Mouse (Mus musculus) MEL (cell line): ENCODE measurements around the gene Sorbs1. TPM values are rescaled to one million over a fixed set of nuclear protein-coding genes. Genes with fewer than 3 reads are reported as not detected.

ENCODE experiments used
- DNase-seq: peaks from one replicate; pipeline ENCODE4 v3.0.0; 2011; ENCODE audit warnings: low read depth, low spot score
- H3K27ac ChIP-seq: 2 replicates; pipeline ENCODE4 v1.5.1; 2012; ENCODE audit warnings: low read depth, mild to moderate bottlenecking, control low read depth, low read length, moderate library complexity; ENCODE audit not compliant: control insufficient read depth
- H3K27me3 ChIP-seq, 2 experiments: fragments of 150-350 bp in 1 of 2; sonication (generic) in 1 of 2; 2 replicates each; pipeline ENCODE4 v1.6.1; 2012; ENCODE audit warnings: low read length in 2 of 2, mild to moderate bottlenecking in 2 of 2, improper control_type of control experiment in 1 of 2, moderate library complexity in 1 of 2; ENCODE audit not compliant: insufficient read depth in 2 of 2, control insufficient read depth in 1 of 2
- H3K36me3 ChIP-seq, 2 experiments: 2 replicates each; pipeline ENCODE4 v1.6.1; 2012 to 2014; ENCODE audit warnings: low read length in 2 of 2, improper control_type of control experiment in 1 of 2, inconsistent platforms in 1 of 2, mild to moderate bottlenecking in 1 of 2; ENCODE audit not compliant: insufficient read depth in 2 of 2, control insufficient read depth in 1 of 2
- H3K4me1 ChIP-seq, 2 experiments: fragments of 150-350 bp in 1 of 2; sonication (generic) in 1 of 2; 2 replicates each; pipeline ENCODE4 v1.6.1; 2012; ENCODE audit warnings: low read length in 2 of 2, improper control_type of control experiment in 1 of 2, mild to moderate bottlenecking in 1 of 2; ENCODE audit not compliant: insufficient read depth in 2 of 2, control insufficient read depth in 1 of 2
- H3K4me3 ChIP-seq, 2 experiments: fragments of 150-350 bp in 1 of 2; sonication (generic) in 1 of 2; 2 replicates each; pipeline ENCODE4 v1.5.1; 2012; ENCODE audit warnings: low read depth in 2 of 2, low read length in 2 of 2, mild to moderate bottlenecking in 2 of 2, moderate library complexity in 2 of 2, control low read depth in 1 of 2, improper control_type of control experiment in 1 of 2; ENCODE audit not compliant: control insufficient read depth in 1 of 2, insufficient read depth in 1 of 2
- H3K79me2 ChIP-seq: 2 replicates; pipeline ENCODE4 v1.6.1; 2012; ENCODE audit warnings: mild to moderate bottlenecking, low read length, moderate library complexity; ENCODE audit not compliant: control insufficient read depth, poor library complexity, insufficient read depth
- H3K9ac ChIP-seq: 2 replicates; pipeline ENCODE4 v1.6.1; 2012; ENCODE audit warnings: low read depth, mild to moderate bottlenecking, control low read depth, low read length, moderate library complexity; ENCODE audit not compliant: control insufficient read depth, poor library complexity, severe bottlenecking
- H3K9me3 ChIP-seq: fragments of 150-350 bp; sonication (generic); replicated peaks from 2 replicates; pipeline ENCODE4 v1.6.1; 2012; ENCODE audit warnings: mild to moderate bottlenecking, low read length, improper control_type of control experiment, moderate library complexity; ENCODE audit not compliant: insufficient read depth
- CHD1 ChIP-seq: IDR thresholded peaks from 2 replicates; pipeline ENCODE4 v1.6.1; 2012; ENCODE audit warnings: low read depth, mild to moderate bottlenecking, inconsistent platforms, low read length, improper control_type of control experiment
- CTCF ChIP-seq, 3 experiments: IDR thresholded peaks in 2 of 3; conservative IDR thresholded peaks in 1 of 3; 2 replicates each; pipeline ENCODE4 v1.5.1; 2011 to 2012; ENCODE audit warnings: low read length in 3 of 3, low read depth in 2 of 3, mild to moderate bottlenecking in 2 of 3, improper control_type of control experiment in 1 of 3, inconsistent platforms in 1 of 3, mixed read lengths in 1 of 3, moderate library complexity in 1 of 3; ENCODE audit not compliant: control insufficient read depth in 1 of 3, insufficient read depth in 1 of 3, poor library complexity in 1 of 3, severe bottlenecking in 1 of 3
- ELF1 ChIP-seq: IDR thresholded peaks from 2 replicates; pipeline ENCODE4 v1.6.1; 2014; ENCODE audit warnings: low read depth, mild to moderate bottlenecking, inconsistent platforms, low read length, improper control_type of control experiment, moderate library complexity
- ETS1 ChIP-seq: IDR thresholded peaks from 2 replicates; pipeline ENCODE4 v1.6.1; 2012; ENCODE audit warnings: low read depth, mild to moderate bottlenecking, inconsistent platforms, low read length, improper control_type of control experiment, moderate library complexity
- HCFC1 ChIP-seq: IDR thresholded peaks from 2 replicates; pipeline ENCODE4 v1.6.1; 2012; ENCODE audit warnings: low read depth, mild to moderate bottlenecking, inconsistent platforms, low read length, improper control_type of control experiment, moderate library complexity
- JUND ChIP-seq: IDR thresholded peaks from 2 replicates; pipeline ENCODE4 v1.6.1; 2011; ENCODE audit warnings: low read depth, mild to moderate bottlenecking, improper control_type of control experiment, low read length
- KAT2A ChIP-seq: conservative IDR thresholded peaks from 2 replicates; pipeline ENCODE4 v1.6.1; 2012; ENCODE audit warnings: low read depth, low read length, improper control_type of control experiment, inconsistent platforms
- MAX ChIP-seq: IDR thresholded peaks from 2 replicates; pipeline ENCODE4 v1.6.1; 2011; ENCODE audit warnings: low read length, improper control_type of control experiment
- MAZ ChIP-seq: IDR thresholded peaks from 2 replicates; pipeline ENCODE4 v1.6.1; 2012; ENCODE audit warnings: low read depth, mild to moderate bottlenecking, inconsistent platforms, low read length, improper control_type of control experiment
- MXI1 ChIP-seq: IDR thresholded peaks from 2 replicates; pipeline ENCODE4 v1.6.1; 2011; ENCODE audit warnings: mild to moderate bottlenecking, low read depth, low read length, improper control_type of control experiment
- NELFE ChIP-seq: IDR thresholded peaks from 2 replicates; pipeline ENCODE4 v1.6.1; 2011; ENCODE audit warnings: low read depth, low read length, improper control_type of control experiment
- NRF1 ChIP-seq: IDR thresholded peaks from 2 replicates; pipeline ENCODE4 v1.6.1; 2014; ENCODE audit warnings: low read depth, mild to moderate bottlenecking, inconsistent platforms, low read length, improper control_type of control experiment, moderate library complexity; ENCODE audit not compliant: poor library complexity, insufficient read depth, severe bottlenecking
- RCOR1 ChIP-seq: IDR thresholded peaks from 2 replicates; pipeline ENCODE4 v1.6.1; 2012; ENCODE audit warnings: low read depth, mild to moderate bottlenecking, inconsistent platforms, low read length, improper control_type of control experiment
- SMC3 ChIP-seq: IDR thresholded peaks from 2 replicates; pipeline ENCODE4 v1.6.1; 2011; ENCODE audit warnings: low read depth, low read length, improper control_type of control experiment
- TBP ChIP-seq: IDR thresholded peaks from 2 replicates; pipeline ENCODE4 v1.8.0; 2011; ENCODE audit warnings: low read depth, low read length, improper control_type of control experiment
- TCF12 ChIP-seq: IDR thresholded peaks from 2 replicates; pipeline ENCODE4 v1.6.1; 2014; ENCODE audit warnings: low read depth, mild to moderate bottlenecking, inconsistent platforms, low read length, improper control_type of control experiment, moderate library complexity
- UBTF ChIP-seq: IDR thresholded peaks from 2 replicates; pipeline ENCODE4 v1.6.1; 2012; ENCODE audit warnings: low read depth, mild to moderate bottlenecking, inconsistent platforms, low read length, improper control_type of control experiment, moderate library complexity, borderline replicate concordance; ENCODE audit not compliant: insufficient read depth
- USF2 ChIP-seq, 2 experiments: IDR thresholded peaks; 2 replicates each; pipeline ENCODE4 v1.6.1; 2011 to 2012; ENCODE audit warnings: improper control_type of control experiment in 2 of 2, low read length in 2 of 2, borderline replicate concordance in 1 of 2, inconsistent platforms in 1 of 2, low read depth in 1 of 2, mild to moderate bottlenecking in 1 of 2; ENCODE audit not compliant: insufficient read depth in 1 of 2
- ZKSCAN1 ChIP-seq: IDR thresholded peaks from 2 replicates; pipeline ENCODE4 v1.6.1; 2012; ENCODE audit warnings: low read depth, mild to moderate bottlenecking, inconsistent platforms, low read length, improper control_type of control experiment, moderate library complexity
- polyA plus RNA-seq, 2 experiments: library from polyadenylated mRNA; stranded (reverse) in 1 of 2; unstranded in 1 of 2; fragments of >175 nt in 1 of 2; fragments of >200 nt in 1 of 2; gene quantifications; 2 replicates each; pipeline versions ENCODE4 v1.2.1 to v1.2.4; 2012; ENCODE audit warnings: low replicate concordance in 2 of 2, low read depth in 1 of 2; ENCODE audit not compliant: insufficient read length in 2 of 2, insufficient read depth in 1 of 2, missing spikeins in 1 of 2
- total RNA-seq: library from RNA; depleted of rRNA; stranded (reverse); fragments of 300-350 nt; gene quantifications from 2 replicates; pipeline ENCODE4 v1.2.3, GENCODE M21; 2012

The Sorbs1 gene
- total and polyA plus RNA-seq, 3 experiments: 1.3 to 5.3 TPM; not detected in 1

GRCm38 (mm10) chr19:40271308-40271892 lies 242.2 kb downstream of the Sorbs1 start, which contains the start of gene Pdlim1:
Gene Pdlim1, minus strand, starts transcription at chr19:40271842.
- Histone ChIP-seq H3K4me3 (no peak within 1 kb of the TSS), H3K27ac (no peak within 1 kb of the TSS), H3K9ac (no peak within 1 kb of the TSS), H3K27me3 (no peaks in the 10 kb centered on the region), H3K36me3 (no peaks in the 10 kb centered on the region), H3K4me1 (no peaks in the 10 kb centered on the region), H3K79me2 (no peaks in the 10 kb centered on the region), H3K9me3 (no peaks in the 10 kb centered on the region)
- no peak for DNase-seq
- TF ChIP-seq ZKSCAN1: no peak
- no peak for TF ChIP-seq TBP
- TF ChIP-seq ELF1: no peak
- TF ChIP-seq RCOR1: no peak
- no peak for TF ChIP-seq UBTF
- TF ChIP-seq MAZ: no peak
- no peak for TF ChIP-seq CTCF (IDR thresholded peaks at IDR 0.05 in 2 of 3, conservative IDR thresholded peaks at IDR 0.05 in 1 of 3; ENCODE audit: control insufficient read depth in 1 of 3, insufficient read depth in 1 of 3, low read depth in 2 of 3, low read length in 3 of 3, poor library complexity in 1 of 3, severe bottlenecking in 1 of 3)

- Histone ChIP-seq H3K9me3 (no peaks in the 10 kb centered on the region), H3K9ac (no peak overlapping the region), H3K27me3 (no peaks in the 10 kb centered on the region), H3K4me1 (no peaks in the 10 kb centered on the region), H3K79me2 (no peaks in the 10 kb centered on the region), H3K27ac (no peak overlapping the region), H3K36me3 (no peaks in the 10 kb centered on the region), H3K4me3 (no peak overlapping the region)
- no peak for DNase-seq
- TF ChIP-seq CTCF (IDR thresholded peaks at IDR 0.05 in 2 of 3, conservative IDR thresholded peaks at IDR 0.05 in 1 of 3; ENCODE audit: control insufficient read depth in 1 of 3, insufficient read depth in 1 of 3, low read depth in 2 of 3, low read length in 3 of 3, poor library complexity in 1 of 3, severe bottlenecking in 1 of 3) (no peak), HCFC1 (no peak), SMC3 (no peak), NRF1 (no peak), ETS1 (no peak), TCF12 (no peak), MXI1 (no peak), JUND (no peak), TBP (no peak), USF2 (IDR thresholded peaks at IDR 0.05; ENCODE audit: borderline replicate concordance in 1 of 2, insufficient read depth in 1 of 2, low read depth in 1 of 2, low read length in 2 of 2) (no peak), NELFE (no peak), KAT2A (no peak), CHD1 (no peak), MAX (no peak)
These were observed 242.9 kb downstream of the Sorbs1 start for GRCm38 (mm10) chr19:40270351-40271307.
